Mouse (Mus musculus) mouse trophoblast stem cell (cell line): Measurements from ENCODE around the gene Pir.

Source experiments
- in situ Hi-C, 2 experiments: fragments of 300-500 bp; cut with MseI, MboI; formaldehyde crosslinking; loops; 2 replicates in 1 of 2; 3 replicates in 1 of 2; pipeline ENCODE4 v1.15.1; 2025

Gene Pir

GRCm38 (mm10) chrX:164330766-164331165, 61.6 kb downstream of the Pir start:
- in situ Hi-C loops = no loop called here

DNA sequence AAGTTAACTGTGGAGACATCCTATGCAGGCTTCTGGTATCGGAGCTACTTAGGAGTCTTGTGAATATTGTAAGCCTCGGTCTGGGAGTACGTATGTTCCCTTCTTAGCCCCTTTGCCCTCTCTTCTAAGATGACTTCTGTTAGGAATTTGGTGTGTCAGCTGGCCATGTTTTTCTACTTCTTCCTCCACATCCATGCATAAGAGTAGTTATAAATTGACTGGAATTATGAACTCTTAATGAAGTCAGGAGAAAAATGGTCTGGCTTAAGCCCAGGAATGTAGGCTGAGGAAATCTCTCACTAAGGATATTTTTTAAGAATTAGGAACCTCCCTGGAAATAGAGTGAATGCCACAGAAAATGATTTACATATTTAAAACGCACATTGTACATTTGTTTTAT, 69.4 kb downstream of the Pir start:
- in situ Hi-C loops = no loop called here

DNA sequence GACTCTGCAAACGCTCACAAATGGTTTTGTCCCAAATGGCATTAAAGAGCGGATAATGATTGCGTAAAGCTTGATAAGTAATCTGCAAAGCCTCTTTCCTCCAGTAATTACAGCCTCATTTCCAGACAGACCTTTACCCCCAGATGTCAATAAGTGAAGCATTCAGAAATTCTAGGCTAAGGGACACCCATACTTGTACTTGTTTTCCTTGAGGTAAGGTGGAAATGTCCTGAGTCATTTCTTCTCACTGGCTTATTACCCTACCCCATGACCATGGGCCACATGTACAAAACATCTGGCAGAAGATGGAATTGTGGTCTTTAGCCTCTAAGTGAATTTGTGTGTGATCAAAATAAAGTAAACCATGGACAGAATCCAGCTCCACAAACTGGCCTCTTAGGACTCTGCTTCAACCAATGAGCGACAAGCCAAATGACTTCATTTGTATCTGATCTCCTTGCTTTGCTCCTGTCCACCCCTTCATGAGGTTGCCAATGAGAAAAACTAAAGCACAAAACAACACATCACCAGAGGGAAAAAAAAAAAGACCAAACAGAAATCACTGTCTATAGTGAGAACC, 76.3 kb downstream of the Pir start:
- in situ Hi-C loops = no loop called here

DNA sequence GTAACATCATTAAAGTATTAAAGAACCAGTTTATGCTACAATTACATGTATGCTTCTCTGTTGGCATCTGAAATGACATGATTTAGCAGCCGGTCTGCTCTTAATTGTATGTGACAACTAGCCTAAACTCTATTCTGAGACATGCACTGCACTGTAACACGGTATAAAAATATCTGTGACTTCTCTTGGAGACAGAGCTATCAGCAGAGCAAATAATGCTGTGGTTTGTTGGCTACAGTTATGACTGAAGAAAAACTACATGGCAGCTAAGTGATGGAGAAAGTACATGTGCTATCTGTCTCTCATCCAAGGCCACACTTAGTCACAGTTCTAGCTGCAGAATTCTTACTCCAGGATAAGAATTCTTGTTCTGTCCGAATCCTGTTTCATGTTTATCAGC, 79.8 kb downstream of the Pir start:
- in situ Hi-C loops = no loop called here

- in situ Hi-C loops = no loop called here
These were observed 96.1 kb downstream of the Pir start for GRCm38 (mm10) chrX:164365153-164365865.

GRCm38 (mm10) chrX:164370576-164370975, 101.4 kb downstream of the Pir start:
- in situ Hi-C loops = no loop called here

GRCm38 (mm10) chrX:164373081-164373480, 103.9 kb downstream of the Pir start, which contains the start of gene Vegfd:
TSS of gene Vegfd (plus strand) at chrX:164373378.
- in situ Hi-C loops = no loop called here

DNA sequence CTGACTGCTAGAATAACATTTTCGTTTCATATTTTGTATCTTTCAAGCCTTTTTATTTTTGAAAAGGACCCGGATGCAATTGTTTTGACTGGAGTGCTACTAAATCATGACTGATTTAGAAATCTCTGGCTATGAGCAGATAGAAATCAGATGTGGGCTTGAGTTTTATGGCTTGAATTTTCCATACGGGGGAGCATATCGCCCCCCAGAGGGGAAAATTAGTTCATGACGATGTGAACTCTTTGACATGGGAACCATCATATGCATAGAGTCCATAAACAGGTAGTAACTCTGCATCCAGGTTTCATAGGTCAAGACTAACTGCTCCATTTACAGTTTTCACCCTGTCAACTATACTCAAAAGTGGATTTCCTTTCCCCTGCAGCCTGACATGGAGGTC, 105.4 kb downstream of the Pir start:
- in situ Hi-C loops = no loop called here

DNA sequence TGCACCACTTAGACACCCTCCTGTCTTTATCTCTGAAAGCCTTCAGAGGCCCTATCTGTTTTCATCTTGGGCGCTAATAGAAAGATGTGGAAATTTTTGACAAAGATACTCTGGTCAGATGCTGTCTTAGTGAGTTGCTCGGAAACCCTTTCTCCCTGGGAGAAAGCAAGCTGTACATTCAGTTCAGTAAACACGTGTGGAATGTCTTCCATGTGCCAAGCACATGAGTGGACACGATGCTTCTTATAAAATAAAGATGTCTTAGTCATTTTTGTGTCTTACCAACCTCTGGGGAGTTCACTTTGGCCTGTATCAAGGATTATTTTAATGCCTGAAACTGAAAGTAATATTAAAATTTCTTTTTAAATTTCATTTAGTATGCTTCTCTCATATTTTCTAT, 110.5 kb downstream of the Pir start:
- in situ Hi-C loops = loop anchor here in 1 of 2 experiments (25.0 kb wide), 1 partner anchor 192 kb away; no protein-coding TSS in a partner anchor

GRCm38 (mm10) chrX:164381618-164382408, 112.6 kb downstream of the Pir start:
- in situ Hi-C loops = loop anchor here in 1 of 2 experiments (25.0 kb wide), 1 partner anchor 195 kb away; no protein-coding TSS in a partner anchor

DNA sequence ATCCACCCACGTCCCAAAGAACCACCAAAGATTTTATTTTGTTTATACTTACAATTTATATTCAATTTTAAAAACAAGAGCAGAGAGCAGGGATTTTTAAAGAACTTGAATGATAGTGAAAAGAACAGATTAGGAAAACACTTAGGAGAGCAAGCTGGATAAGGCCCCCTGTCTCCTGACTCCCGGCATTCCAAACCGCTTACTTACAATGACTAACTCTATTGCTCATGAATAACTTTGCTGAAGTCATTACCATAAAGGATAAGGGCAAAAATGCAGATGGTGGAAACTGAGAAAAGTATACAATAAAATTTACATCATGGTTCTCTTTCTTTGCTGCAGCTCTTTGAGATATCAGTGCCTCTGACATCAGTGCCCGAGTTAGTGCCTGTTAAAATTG, 124.9 kb downstream of the Pir start:
- in situ Hi-C loops = loop anchor here in 1 of 2 experiments (25.0 kb wide), 1 partner anchor 207 kb away; no protein-coding TSS in a partner anchor

- in situ Hi-C loops = loop anchor here in 1 of 2 experiments (25.0 kb wide), 1 partner anchor 211 kb away; no protein-coding TSS in a partner anchor
These were observed 129.3 kb downstream of the Pir start for GRCm38 (mm10) chrX:164398456-164398855.

- in situ Hi-C loops = no loop called here
These were observed 136.0 kb downstream of the Pir start for GRCm38 (mm10) chrX:164405080-164405649.

DNA sequence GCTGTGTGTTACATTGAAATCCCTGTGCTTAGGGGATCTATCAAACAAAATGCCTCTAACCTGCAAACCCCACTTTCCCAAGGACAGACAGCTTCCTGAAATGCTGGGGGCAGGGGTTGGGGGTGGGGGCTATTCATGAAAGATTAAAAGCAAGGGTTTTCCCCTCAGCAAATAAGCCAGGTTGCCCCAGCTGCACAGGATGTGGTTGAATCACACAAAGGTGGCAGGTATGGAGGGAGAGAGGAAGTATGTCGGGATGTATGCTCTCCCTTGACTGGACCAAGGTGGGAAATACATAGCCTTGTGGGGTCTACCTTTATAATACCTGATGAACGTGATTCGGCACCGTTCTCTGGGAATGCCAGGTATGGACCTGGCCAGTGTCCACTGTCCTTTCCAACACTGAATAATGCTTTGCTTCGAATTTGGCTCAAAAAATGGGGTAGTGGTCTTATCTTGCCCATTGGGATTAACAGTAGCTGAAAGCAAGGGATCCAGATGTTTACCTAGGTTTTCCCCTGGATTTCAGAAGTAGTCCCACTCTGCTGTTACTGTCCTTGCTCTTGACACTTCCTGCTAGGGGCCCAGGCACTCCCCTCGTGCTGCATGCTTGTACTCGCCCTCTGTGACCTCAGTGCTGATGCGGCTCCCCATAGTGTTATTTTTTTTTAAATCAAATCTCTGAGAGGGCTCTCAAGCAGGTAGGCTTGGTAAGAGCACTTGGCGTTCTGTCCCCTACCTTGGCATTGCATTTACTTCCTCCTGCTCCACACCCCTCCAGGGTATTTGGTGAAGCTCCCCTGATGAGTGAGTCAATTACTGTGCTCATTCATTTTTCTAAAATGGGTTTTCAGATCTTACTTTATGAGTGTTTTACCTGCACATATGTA, 137.2 kb downstream of the Pir start:
- in situ Hi-C loops = no loop called here

GRCm38 (mm10) chrX:164408301-164408927, 139.2 kb downstream of the Pir start:
- in situ Hi-C loops = no loop called here

DNA sequence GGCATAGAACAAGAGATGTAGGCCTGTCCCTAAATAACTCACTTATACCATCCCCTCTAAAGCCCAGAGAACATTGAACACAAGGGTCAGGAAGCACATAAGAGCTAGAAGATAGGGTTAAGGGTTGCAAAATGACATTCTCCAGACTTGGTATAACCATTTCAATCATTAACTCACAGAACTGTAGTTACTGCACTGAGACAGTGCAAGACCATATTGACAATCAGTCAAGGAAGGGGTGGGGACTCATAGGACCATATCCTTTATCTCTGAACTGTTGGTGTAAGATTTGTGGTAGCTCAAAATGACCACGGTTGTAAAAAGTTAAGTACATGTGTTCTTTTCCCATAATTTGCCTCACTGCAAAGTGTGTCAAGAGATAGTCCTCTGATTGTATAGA, 141.4 kb downstream of the Pir start:
- in situ Hi-C loops = no loop called here

GRCm38 (mm10) chrX:164416803-164417202, 147.6 kb downstream of the Pir start:
- in situ Hi-C loops = no loop called here

DNA sequence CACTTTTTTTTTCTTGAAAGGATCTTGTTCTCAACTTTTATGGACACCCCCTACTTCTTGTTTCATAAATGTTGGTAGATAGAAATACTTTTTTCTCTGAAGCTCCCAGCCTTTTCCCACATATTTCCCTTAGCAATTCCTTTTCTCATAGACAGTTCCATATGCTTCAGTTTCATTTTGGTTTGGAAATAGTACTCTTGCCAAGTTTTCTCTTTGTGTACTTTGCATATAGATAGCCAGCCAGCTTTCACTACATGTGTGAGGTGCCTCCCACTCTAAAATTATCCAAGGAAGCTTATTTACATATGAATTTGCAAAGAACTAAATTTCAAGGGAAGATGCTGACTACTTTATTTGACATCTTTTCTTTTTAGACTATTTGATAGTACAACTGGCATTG, 148.8 kb downstream of the Pir start:
- in situ Hi-C loops = no loop called here

DNA sequence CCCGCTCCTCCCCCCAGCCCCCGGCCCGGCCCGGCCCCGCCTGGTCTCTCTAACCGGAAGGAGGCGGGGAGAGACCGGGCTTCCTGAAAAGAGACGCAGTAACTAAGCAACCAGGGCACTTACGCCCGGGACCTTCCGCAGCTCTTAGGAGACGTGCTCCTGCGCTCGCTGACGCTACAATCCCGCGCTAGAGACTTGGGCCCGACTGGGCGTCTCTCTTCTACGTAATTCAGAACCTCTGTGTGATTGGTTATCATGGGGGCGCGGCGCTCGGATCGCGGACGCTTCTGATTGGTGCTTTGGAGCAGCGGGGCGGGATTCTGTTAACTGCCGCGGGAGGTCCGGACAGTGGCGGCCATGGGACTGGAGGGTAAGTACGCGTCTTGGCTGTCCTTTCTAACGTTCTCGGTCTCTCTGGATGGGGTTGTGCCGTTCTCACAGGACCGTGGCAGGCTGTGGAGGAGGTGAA, 150.3 kb downstream of the Pir start, which contains the start of gene Piga:
Gene Piga, plus strand, starts transcription at position 317 of the 469 bp plus-strand sequence.
- in situ Hi-C loops = no loop called here

DNA sequence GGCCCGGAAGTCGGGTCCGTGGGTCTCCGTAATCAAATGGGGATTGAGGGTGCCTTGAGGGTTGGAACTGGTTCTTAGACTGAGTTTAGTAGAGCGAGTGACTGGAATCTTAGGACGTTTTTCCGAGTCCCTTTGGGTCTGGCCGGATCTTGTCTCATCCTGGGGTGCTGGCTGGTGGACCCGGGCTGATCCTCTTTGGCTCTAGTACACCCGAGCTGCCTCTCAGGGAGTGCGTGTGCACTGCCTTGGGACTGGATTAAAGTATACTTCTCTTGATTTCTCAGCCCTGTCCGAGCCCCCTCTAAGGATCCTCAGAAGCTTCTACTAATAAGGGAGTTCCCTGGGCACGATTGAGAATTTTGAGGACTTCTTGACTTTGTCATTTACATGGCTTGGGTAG, 150.8 kb downstream of the Pir start:
- in situ Hi-C loops = no loop called here
